Comparison of ENCODE assay signal across 13 mouse cellular contexts in the genomic region with DNA sequence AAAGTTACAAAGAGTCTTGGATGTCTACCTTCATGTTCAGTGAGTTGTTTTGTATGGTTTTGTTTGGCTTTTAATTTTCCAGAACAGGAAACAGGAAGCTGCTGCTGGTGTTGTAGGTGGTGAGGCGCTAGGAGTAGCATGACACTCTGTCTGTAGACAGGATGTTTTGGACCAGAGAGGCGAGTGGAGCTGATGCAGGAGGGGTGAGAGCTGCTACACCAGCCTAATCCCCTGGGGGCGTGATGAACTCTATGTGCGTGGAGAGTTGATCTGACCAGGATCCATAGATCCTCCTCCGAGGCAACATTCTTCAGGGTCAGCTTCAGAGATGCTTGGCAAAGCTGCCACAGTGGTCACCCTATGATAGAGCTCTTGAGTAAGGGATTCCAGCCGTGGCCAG. TPM values are rescaled to one million over a fixed set of nuclear protein-coding genes. Genes with fewer than 3 reads are reported as not detected.
A peak's percentile ranks its signal among the peaks of the same experiment; 100 is the strongest.
DNase-seq lines count a peak whose midpoint lies in the region; ATAC-seq and TF ChIP-seq lines count a peak whose summit lies in the region.
"Had no signal": no experiment of that assay in that cellular context is flagged by ENCODE, and none has a peak within 500 bp of the region (broad histone marks: within the 10 kb centered on the region; RNA-seq: fewer than 3 reads in every experiment).

No protein-coding gene starts in this region.

- peak; percentile 5 for DNase-seq in CD4-positive, CD25-positive, alpha-beta regulatory T cell, adult 2 months (ENCODE audit: low read depth, low spot score)
- DNase-seq in layer of hippocampus, adult 2 months (ENCODE audit: low spot score in 2 of 2), result no peak
- DNase-seq in layer of hippocampus, postnatal 25 days (ENCODE audit: extremely low spot score in 1 of 2, low spot score in 1 of 2), result no peak
- DNase-seq in kidney, adult 9 months, result peak; percentile 53
- DNase-seq in lung, postnatal 10 days, result peak; percentile 70
- DNase-seq in left cerebral cortex, postnatal 36 days (ENCODE audit: low spot score in 2 of 2), result no peak
- DNase-seq: cerebellum, adult 2 months had no signal

- H3K4me3 ChIP-seq in layer of hippocampus, adult 2 months, result no peak overlapping the region
- H3K4me3 ChIP-seq: hindbrain, embryonic 10.5 days; limb, embryonic 12.5 days had no signal

- TF ChIP-seq CTCF in layer of hippocampus, adult 2 months (conservative IDR thresholded peaks at IDR 0.05), result peak; percentile 16; the same call in 1 of the 2 replicates

- peak overlapping the region; percentile 88 for H3K27ac ChIP-seq in layer of hippocampus, adult 2 months
- H3K27ac ChIP-seq: limb, embryonic 12.5 days had no signal

- intact Hi-C loops in left cerebral cortex, postnatal 36 days (cut with DNase I), result loop anchor here (5.0 kb wide), 1 partner anchor 247 kb away; no protein-coding TSS in a partner anchor

- ATAC-seq in CD4-positive, CD25-positive, alpha-beta regulatory T cell, adult 4 months, result no peak
- no peak for ATAC-seq in erythroid progenitor cell, adult 5-6 weeks (replicated peaks; ENCODE audit: low FRiP score, poor library complexity, severe bottlenecking)

RNA-seq across cellular contexts. Expression of gene Wscd1, which starts 25.3 kb away (rescaled TPM):
- not detected for polyA plus RNA-seq in CD4-positive, CD25-positive, alpha-beta regulatory T cell, adult 4 months (2017; shearing (Covaris generic))
- total RNA-seq in layer of hippocampus, adult 2 months (2021), result 100 to 1,000 TPM; 111 to 114 TPM
- 100 to 1,000 TPM; 117 to 124 TPM for total RNA-seq in layer of hippocampus, postnatal 25 days (2021)
- total RNA-seq in erythroid progenitor cell, adult 5-6 weeks (2015; ENCODE audit: low replicate concordance), result not detected in 2 replicates
- total RNA-seq in erythroid progenitor cell, adult 5-6 weeks (2017; ENCODE audit: low replicate concordance), result not detected in 2 replicates
- 10 to 100 TPM; 55.3 to 69.7 TPM for total RNA-seq in left cerebral cortex, postnatal 36 days (2021)
- total RNA-seq: megakaryocyte, adult 5-6 weeks had no signal
- polyA plus RNA-seq: G1E had no signal

Comparison
In these comparisons a context has a peak if more than half of its experiments do, and no peak if none do; other contexts are left out.
1. DNase-seq: peak in CD4-positive, CD25-positive, alpha-beta regulatory T cell, adult 2 months (single experiment), kidney, adult 9 months (single experiment) and lung, postnatal 10 days (single experiment); none in layer of hippocampus, adult 2 months (0 of 2), layer of hippocampus, postnatal 25 days (0 of 2) and left cerebral cortex, postnatal 36 days (0 of 2).
2. RNA of gene Wscd1, which starts 25.3 kb away (total RNA-seq): 117 to 124 TPM in layer of hippocampus, postnatal 25 days, 111 to 114 TPM in layer of hippocampus, adult 2 months and 55.3 to 69.7 TPM in left cerebral cortex, postnatal 36 days; not detected in erythroid progenitor cell, adult 5-6 weeks; every median in the first group is over 10 times any median in the second.